Mouse (Mus musculus): ENCODE measurements at regions not wholly inside any gene's neighbourhood (a gene's known extent, or its start where the extent isn't known, plus 50 kb on each side); places are given as distances from the start of the nearest gene placed in this dataset.

DNA sequence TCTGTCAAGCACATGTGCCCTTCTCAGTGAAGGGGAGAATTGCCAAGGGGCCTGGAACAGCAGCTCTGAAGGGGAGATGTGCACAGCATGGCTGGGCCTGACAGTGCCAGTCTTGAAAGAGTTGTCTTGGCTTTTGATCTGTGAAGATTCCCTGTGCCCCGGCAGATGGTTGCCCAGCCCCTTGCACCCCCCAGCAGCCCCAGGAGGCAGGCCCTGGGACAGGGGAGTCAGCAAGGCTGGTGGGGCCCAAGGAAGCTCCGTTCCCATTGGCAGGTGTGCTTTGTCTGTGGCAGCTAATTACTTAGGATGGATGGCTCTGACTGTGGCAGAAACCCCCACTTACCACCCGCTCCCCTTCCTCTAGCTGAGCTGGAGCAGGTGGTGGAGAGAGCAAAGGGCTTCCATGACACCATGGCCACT lies 58.6 kb downstream of the Tspan17 start:
- H3K27ac ChIP-seq (ENCODE audit: control insufficient read depth, insufficient read depth, low read length): no peak overlapping the region
- no peaks in the 10 kb centered on the region; the same call in 1 of the 2 replicates for H3K27me3 ChIP-seq (ENCODE audit: control insufficient read depth, insufficient read depth, low read length)
- WGBS: 43% methylated on average over 3 of the region's 3 CpGs
- no peaks in the 10 kb centered on the region for H3K36me3 ChIP-seq (ENCODE audit: control insufficient read depth, insufficient read depth, low read length)
- no peaks in the 10 kb centered on the region for H3K4me1 ChIP-seq (replicated peaks; ENCODE audit: control insufficient read depth, insufficient read depth, low read length)
- DNase-seq: no peak
- H3K4me3 ChIP-seq (ENCODE audit: control insufficient read depth, insufficient read depth, low read length): no peak overlapping the region
- TF ChIP-seq CTCF (IDR thresholded peaks at IDR 0.05; ENCODE audit: borderline replicate concordance, control insufficient read depth, extremely low read depth, insufficient read depth, low read length, poor library complexity) (no peak), POLR2A (IDR thresholded peaks at IDR 0.05; ENCODE audit: control insufficient read depth, extremely low read depth, insufficient read depth, low read length, poor library complexity) (no peak)

- Histone ChIP-seq H3K27me3 (ENCODE audit: control insufficient read depth, insufficient read depth, low read length) (no peaks in the 10 kb centered on the region; the same call in 1 of the 2 replicates), H3K4me1 (replicated peaks; ENCODE audit: control insufficient read depth, insufficient read depth, low read length) (no peaks in the 10 kb centered on the region), H3K4me3 (ENCODE audit: control insufficient read depth, insufficient read depth, low read length) (no peak overlapping the region), H3K27ac (ENCODE audit: control insufficient read depth, insufficient read depth, low read length) (no peak overlapping the region), H3K36me3 (ENCODE audit: control insufficient read depth, insufficient read depth, low read length) (no peaks in the 10 kb centered on the region)
- DNase-seq: no peak
- 51% methylated on average over 4 of the region's 4 CpGs for WGBS
- TF ChIP-seq CTCF (IDR thresholded peaks at IDR 0.05; ENCODE audit: borderline replicate concordance, control insufficient read depth, extremely low read depth, insufficient read depth, low read length, poor library complexity): no peak
- no peak for TF ChIP-seq POLR2A (IDR thresholded peaks at IDR 0.05; ENCODE audit: control insufficient read depth, extremely low read depth, insufficient read depth, low read length, poor library complexity)
These were observed 62.0 kb downstream of the Tspan17 start for GRCm38 (mm10) chr13:54851131-54851530.

DNA sequence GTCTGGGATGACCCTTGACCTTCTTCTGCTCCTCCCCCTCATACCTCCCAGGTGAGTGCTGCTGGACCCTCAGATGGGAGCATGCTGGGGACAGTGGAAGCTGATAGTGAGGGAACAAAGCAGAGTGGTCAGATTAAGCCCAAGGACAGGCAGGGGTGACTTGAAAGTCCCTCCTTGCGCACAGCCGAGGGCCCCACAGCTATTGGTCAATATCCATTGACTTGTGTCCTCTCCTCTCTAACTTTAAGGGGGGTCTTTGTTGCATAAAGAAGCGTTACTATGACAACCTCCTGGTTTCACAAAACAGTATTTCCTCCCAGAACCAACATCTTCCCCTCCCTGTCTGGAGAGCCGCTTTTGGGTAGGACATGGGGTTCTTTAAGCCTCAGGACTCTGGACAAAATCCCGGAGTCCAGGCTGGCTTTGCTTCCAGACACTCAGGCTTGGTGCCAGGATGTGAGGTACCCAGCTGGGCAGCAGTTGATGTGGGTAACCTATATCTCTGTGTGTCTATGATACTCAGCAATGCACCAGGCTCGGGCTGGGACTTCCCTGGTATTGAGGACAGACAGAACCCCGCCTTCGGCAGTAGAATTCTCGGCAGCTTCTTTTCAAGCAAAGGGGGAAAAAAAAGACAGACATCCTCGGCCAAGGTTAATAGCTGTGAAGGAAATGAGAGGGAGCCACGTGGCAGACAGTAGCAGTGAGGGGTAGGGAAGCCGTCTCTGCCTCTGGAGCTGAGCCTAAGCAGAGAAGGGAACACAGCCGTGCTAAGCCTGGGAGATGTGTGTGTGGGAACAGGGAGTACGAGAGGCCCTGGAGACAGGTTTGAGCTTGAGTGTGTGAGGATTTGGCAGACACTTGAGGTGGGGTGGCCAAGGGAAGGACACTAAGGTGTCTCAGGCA lies 66.4 kb downstream of the Tspan17 start:
- TF ChIP-seq CTCF (IDR thresholded peaks at IDR 0.05; ENCODE audit: borderline replicate concordance, control insufficient read depth, extremely low read depth, insufficient read depth, low read length, poor library complexity) (no peak), POLR2A (IDR thresholded peaks at IDR 0.05; ENCODE audit: control insufficient read depth, extremely low read depth, insufficient read depth, low read length, poor library complexity) (no peak)
- DNase-seq: no peak
- 70% methylated on average over 14 of the region's 14 CpGs for WGBS
- no peaks in the 10 kb centered on the region for H3K27me3 ChIP-seq (ENCODE audit: control insufficient read depth, insufficient read depth, low read length)
- H3K4me1 ChIP-seq (replicated peaks; ENCODE audit: control insufficient read depth, insufficient read depth, low read length): no peaks in the 10 kb centered on the region
- no peak overlapping the region for H3K4me3 ChIP-seq (ENCODE audit: control insufficient read depth, insufficient read depth, low read length)
- no peak overlapping the region for H3K27ac ChIP-seq (ENCODE audit: control insufficient read depth, insufficient read depth, low read length)
- no peaks in the 10 kb centered on the region for H3K36me3 ChIP-seq (ENCODE audit: control insufficient read depth, insufficient read depth, low read length)

- 84% methylated on average over 4 of the region's 4 CpGs for WGBS
- Histone ChIP-seq H3K27me3 (ENCODE audit: control insufficient read depth, insufficient read depth, low read length) (no peaks in the 10 kb centered on the region), H3K4me1 (replicated peaks; ENCODE audit: control insufficient read depth, insufficient read depth, low read length) (peaks cover 16% of the 10 kb centered on the region), H3K27ac (ENCODE audit: control insufficient read depth, insufficient read depth, low read length) (no peak overlapping the region), H3K4me3 (ENCODE audit: control insufficient read depth, insufficient read depth, low read length) (no peak overlapping the region), H3K36me3 (ENCODE audit: control insufficient read depth, insufficient read depth, low read length) (no peaks in the 10 kb centered on the region)
- no peak for DNase-seq
- TF ChIP-seq POLR2A (IDR thresholded peaks at IDR 0.05; ENCODE audit: control insufficient read depth, extremely low read depth, insufficient read depth, low read length, poor library complexity) (no peak), CTCF (IDR thresholded peaks at IDR 0.05; ENCODE audit: borderline replicate concordance, control insufficient read depth, extremely low read depth, insufficient read depth, low read length, poor library complexity) (no peak)
These were observed 73.8 kb downstream of the Tspan17 start for GRCm38 (mm10) chr13:54862931-54863330.

DNA sequence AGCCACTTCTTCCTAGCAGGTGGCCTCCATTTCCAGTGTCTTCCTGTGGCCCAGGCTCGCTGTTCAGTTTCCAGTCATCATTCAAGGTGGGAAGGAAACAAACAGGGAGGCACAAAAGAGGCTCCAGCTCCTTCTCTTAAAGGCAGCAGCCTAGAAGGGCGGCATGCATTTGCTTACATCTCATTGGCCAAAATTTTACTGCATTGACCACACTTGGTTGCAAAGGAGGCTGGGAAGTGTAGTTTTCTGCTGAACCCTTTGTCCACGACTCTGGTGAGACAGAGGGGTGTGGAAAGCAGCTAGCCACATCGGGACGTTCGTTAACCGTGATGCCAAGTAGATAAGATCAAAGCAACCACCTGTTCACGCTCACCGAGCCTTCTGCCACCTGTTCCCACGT lies 74.9 kb downstream of the Tspan17 start:
- 16% methylated on average over 10 of the region's 10 CpGs for WGBS
- Histone ChIP-seq H3K4me1 (replicated peaks; ENCODE audit: control insufficient read depth, insufficient read depth, low read length) (peaks cover 16% of the 10 kb centered on the region), H3K4me3 (ENCODE audit: control insufficient read depth, insufficient read depth, low read length) (no peak overlapping the region), H3K36me3 (ENCODE audit: control insufficient read depth, insufficient read depth, low read length) (no peaks in the 10 kb centered on the region), H3K27ac (ENCODE audit: control insufficient read depth, insufficient read depth, low read length) (no peak overlapping the region), H3K27me3 (ENCODE audit: control insufficient read depth, insufficient read depth, low read length) (no peaks in the 10 kb centered on the region)
- peak; percentile 2 for DNase-seq
- TF ChIP-seq POLR2A (IDR thresholded peaks at IDR 0.05; ENCODE audit: control insufficient read depth, extremely low read depth, insufficient read depth, low read length, poor library complexity) (no peak), CTCF (IDR thresholded peaks at IDR 0.05; ENCODE audit: borderline replicate concordance, control insufficient read depth, extremely low read depth, insufficient read depth, low read length, poor library complexity) (no peak)

GRCm38 (mm10) chr13:54872004-54872403 lies 77.2 kb upstream of the Unc5a start:
- TF ChIP-seq CTCF (IDR thresholded peaks at IDR 0.05; ENCODE audit: borderline replicate concordance, control insufficient read depth, extremely low read depth, insufficient read depth, low read length, poor library complexity) (no peak), POLR2A (IDR thresholded peaks at IDR 0.05; ENCODE audit: control insufficient read depth, extremely low read depth, insufficient read depth, low read length, poor library complexity) (no peak)
- no peak overlapping the region for H3K27ac ChIP-seq (ENCODE audit: control insufficient read depth, insufficient read depth, low read length)
- H3K36me3 ChIP-seq (ENCODE audit: control insufficient read depth, insufficient read depth, low read length): no peaks in the 10 kb centered on the region
- H3K4me3 ChIP-seq (ENCODE audit: control insufficient read depth, insufficient read depth, low read length): no peak overlapping the region
- WGBS: 42% methylated on average over 12 of the region's 12 CpGs
- DNase-seq: no peak
- H3K4me1 ChIP-seq (replicated peaks; ENCODE audit: control insufficient read depth, insufficient read depth, low read length): no peaks in the 10 kb centered on the region
- peaks cover 5% of the 10 kb centered on the region; the same call in 1 of the 2 replicates for H3K27me3 ChIP-seq (ENCODE audit: control insufficient read depth, insufficient read depth, low read length)
